Mouse (Mus musculus) layer of hippocampus, postnatal 10 days (tissue): ENCODE data around the gene Usp29. TPM values are rescaled to one million over a fixed set of nuclear protein-coding genes. Genes with fewer than 3 reads are reported as not detected.
"Not testable (repeated sequence)": the region's sequence is repeated elsewhere in the genome, so short reads cannot be mapped to it uniquely, and the experiment has no call there.

Source experiments
- DNase-seq, 2 experiments: peaks; one replicate each; pipeline ENCODE4 v3.0.0; 2021; ENCODE audit warnings: low spot score in 2 of 2
- microRNA-seq, 2 experiments: library from miRNA; unstranded; fragments of <30 nt; microRNA quantifications; one replicate each; pipeline ENCODE4 v1.2.0; 2021
- total RNA-seq, 2 experiments: library from RNA; stranded (reverse); gene quantifications; 2 replicates each; pipeline ENCODE4 v1.2.3; 2021

Usp29 gene
- total RNA-seq, 2 experiments from 2014 or later: 47.1 to 47.6 TPM

GRCm38 (mm10) chr7:6919131-6919870, 188.9 kb downstream of the Usp29 start:
- no peak for DNase-seq

- no peak for DNase-seq
Observed at GRCm38 (mm10) chr7:6923515-6923914, 193.1 kb downstream of the Usp29 start.

DNA sequence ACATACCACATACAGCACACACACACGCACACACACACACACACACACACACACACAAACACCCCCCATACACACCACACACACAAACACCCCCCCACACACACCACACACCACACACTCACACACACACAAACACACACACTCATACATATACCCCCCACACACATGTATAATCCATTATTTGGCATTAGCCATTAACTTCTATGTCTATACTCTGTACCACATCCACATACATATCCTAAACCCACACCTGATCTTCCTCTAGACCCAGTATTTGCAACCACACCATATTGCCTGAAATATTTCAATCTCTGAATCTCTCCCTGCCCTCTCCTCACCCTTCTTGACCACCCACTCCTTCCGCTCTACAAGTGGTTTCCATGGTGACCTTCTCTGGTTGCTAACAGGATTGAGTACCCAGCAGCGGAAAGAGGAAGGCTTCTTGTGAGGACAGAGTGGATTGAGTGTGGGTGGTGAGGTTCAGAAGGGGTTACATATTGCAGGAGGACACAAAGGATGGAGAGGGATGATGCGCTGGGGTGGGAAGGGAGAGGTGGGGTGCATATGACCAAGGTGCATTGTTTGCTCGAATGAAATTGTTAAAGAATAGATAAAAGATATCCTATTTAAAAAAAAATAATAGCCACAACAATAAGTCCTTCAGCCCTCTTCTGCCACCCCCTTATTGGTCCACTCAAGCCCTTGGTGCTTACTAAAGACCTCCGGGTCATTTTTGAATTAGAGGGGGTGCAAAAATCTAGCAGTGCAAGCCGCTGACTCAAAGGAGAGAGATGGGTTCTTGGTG, 195.8 kb downstream of the Usp29 start:
- no peak for DNase-seq

DNA sequence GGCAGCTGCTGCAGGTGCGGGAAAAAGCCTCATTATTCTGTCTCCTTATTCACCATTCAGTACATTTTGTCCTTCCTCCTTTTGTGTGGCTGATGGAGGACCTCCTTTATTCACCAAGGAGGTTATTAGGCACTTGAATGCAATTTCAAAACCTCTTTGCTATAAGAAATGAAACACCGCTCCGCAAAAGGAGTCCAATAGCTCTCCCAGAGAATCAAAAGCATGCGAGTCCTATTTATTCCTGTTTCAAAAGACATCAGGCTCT, 196.3 kb downstream of the Usp29 start:
- DNase-seq: no peak

DNA sequence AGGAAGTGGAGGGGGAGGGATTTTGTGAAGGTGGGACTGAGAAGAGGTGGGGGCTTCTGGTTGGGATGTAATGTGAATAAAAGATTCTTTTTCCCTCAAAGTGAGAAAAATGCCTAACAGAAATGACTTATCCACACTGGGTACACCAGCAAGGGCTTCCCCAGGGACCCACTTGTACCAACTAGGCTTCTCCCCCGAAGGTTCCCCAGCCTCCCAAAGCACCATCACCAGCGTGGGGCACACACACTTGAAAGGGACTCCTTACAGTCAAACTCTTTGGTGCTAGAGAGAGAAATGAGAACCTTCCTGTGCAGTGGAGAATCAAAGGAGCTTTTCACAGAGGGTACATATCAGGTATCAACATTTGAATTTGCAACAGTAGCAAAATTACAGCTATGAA, 198.9 kb downstream of the Usp29 start:
- DNase-seq: no peak

DNA sequence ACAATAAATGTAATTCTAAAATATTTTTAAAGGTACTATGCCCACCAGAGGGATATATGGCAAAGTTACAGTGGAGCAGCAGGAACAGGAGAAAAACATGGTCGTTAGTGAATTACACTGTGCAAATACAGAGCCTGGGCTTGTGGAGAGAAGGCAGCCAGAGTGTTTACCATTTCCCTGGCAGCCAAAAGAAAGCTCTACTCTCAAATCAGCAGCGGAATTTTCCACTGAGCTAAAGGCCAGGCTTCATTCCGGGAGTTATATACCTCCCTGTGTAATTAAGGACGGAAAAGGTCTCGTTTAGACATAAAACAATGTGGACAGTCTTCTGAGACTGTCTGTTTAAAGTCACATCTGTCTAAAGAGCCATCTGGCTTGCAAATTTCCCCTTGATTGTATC, 204.4 kb downstream of the Usp29 start:
- no peak for DNase-seq

DNA sequence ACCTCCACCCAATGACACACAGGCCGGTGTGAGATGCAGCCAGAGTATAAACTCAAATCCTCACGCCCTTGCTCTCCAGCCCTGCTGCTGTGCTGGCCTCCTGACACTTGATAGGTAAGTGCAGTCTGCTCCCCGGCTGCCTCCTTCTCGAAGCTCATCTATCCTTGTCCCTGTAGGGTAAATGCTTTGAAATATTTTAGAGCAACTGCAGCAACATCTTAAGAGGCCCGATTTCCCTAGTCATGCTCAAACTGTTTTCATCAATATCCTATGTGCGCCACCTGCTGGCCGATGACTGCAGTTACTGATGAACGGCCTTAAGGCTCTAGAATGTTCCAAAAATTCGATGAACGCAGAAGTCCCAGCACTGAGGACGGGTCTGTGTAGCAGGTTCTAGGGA, 206.7 kb downstream of the Usp29 start:
- DNase-seq: peak; percentile 85 to 88

- no peak for DNase-seq
Observed at GRCm38 (mm10) chr7:6940761-6941231, 210.4 kb downstream of the Usp29 start.

GRCm38 (mm10) chr7:6948061-6948460, 217.7 kb downstream of the Usp29 start:
- DNase-seq: not testable (repeated sequence)

DNA sequence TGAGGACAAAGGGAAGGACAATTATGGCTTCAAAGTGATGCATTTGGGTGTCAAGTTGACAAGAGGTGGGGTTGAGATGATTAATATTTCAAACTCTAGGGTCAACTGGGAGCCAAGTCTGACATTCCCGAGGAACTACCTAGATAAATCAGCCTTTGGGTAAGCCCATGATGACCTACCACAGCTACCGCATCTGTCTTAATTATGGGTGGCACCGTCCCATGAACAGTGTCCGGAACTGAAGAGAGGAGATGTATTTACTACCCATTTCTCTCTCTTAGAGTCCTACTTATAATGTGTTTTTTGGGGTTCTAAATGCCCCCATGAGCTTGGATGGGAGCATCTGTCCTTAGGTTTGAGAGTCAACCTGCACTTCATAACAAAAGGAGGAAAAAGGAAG, 226.2 kb downstream of the Usp29 start:
- no peak for DNase-seq

GRCm38 (mm10) chr7:6958574-6958973, 228.2 kb downstream of the Usp29 start:
- no peak for DNase-seq

- DNase-seq: no peak
Observed at GRCm38 (mm10) chr7:6973566-6973965, 243.2 kb downstream of the Usp29 start.

DNA sequence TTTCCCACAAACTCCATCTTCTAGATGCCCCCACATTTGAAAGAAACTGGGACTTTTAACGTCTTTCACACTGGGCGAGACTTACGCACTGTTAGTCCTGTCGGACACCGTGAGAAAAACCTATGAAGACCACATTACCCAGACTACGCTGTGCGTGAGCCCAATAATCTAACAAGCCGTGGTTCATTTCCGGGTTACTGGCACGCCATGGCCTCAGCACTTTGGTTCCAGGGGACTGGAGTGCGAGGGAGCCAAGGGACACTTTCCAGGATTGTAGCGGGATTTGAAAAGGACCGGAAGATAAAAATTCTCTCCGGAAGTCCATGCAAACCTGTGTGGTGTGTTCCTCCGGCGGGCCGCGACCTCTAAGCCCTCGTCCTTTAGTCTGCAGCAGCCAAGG, 246.5 kb downstream of the Usp29 start:
- DNase-seq: no peak

DNA sequence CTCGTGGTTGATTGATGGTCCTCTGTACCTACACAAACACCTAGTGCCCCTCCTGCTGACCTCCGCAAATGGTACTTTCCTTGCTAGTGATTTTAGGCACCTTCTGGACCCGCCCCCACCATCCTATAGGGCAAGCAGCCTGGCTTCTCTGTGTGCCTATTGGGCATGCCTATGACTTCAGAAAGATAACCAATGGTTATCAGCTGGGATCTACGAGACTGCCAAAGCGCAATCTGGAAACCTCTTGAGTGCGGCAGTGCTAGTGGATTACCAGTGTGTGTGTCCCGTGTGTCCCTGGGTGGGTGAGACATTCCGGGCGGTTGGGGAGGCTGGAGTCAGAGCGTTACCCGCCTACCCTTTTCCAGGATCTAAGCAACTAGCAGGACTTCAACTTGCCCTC, 264.9 kb downstream of the Usp29 start, which contains the start of gene Aurkc:
TSS of gene Aurkc (plus strand) at position 50 of the 400 bp plus-strand sequence.
- not testable (repeated sequence) for DNase-seq

GRCm38 (mm10) chr7:6998914-6999313, 268.5 kb downstream of the Usp29 start:
- DNase-seq: not testable (repeated sequence)

DNA sequence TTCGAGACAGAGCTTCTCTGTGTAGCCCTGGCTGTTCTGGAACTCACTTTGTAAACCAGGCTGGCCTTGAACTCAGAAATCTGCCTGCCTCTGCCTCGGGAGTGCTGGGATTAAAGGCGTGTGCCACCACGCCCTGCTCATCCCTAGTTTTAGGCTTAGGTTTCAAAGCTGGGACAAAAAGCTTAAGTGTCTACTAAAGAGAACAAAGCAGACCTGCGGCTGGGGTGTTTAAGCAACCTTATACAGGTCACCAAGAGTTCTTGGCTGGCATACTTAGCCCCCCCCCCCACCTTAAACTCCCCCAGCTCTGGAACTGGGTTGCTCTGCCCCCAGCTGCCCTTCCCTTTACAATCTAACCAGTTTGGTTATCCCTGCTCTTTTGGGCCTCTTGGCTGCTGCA, 275.1 kb downstream of the Usp29 start:
- not testable (repeated sequence) for DNase-seq

Small RNA genes within 50 kb of the gene (microRNA-seq; reads per million reads assigned to microRNA genes)
- gene Mir3099: 1,374 to 2,474 reads per million in 2 experiments

Other genes starting within 250 kb of the Usp29 start
- gene Olfr5, start 243.6 kb upstream of the Usp29 start, total RNA-seq: not detected
- not detected for gene Olfr1347, start 230.8 kb upstream of the Usp29 start, total RNA-seq
- gene Olfr1348, start 221.8 kb upstream of the Usp29 start, total RNA-seq: not detected
- gene Olfr1349, start 207.6 kb upstream of the Usp29 start, total RNA-seq: under 1 TPM in 1 of 2 experiments, not detected in 1; 0.22 TPM
- not detected for gene Olfr1350, start 165.7 kb upstream of the Usp29 start, total RNA-seq
- 10 to 100 TPM; 19.1 to 20.3 TPM for gene Zim1, start 34.1 kb upstream of the Usp29 start, total RNA-seq
- 100 to 1,000 TPM; 158 to 168 TPM for gene Peg3, start 147 bp upstream of the Usp29 start, total RNA-seq